Mouse (Mus musculus) heart, embryonic 10.5 days (tissue): ENCODE measurements at regions not wholly inside any gene's neighbourhood (a gene's known extent, or its start where the extent isn't known, plus 50 kb on each side); places are given as distances from the start of the nearest gene placed in this dataset.

Experiments used
- DNase-seq: peaks from one replicate; pipeline ENCODE4 v3.0.0-alpha.2; 2017; ENCODE audit warnings: low spot score
- H3K27ac ChIP-seq: fragments of 300-500 bp; sonication (generic); 2 replicates; pipeline ENCODE4 v1.5.1; 2016; ENCODE audit warnings: mild to moderate bottlenecking
- H3K27me3 ChIP-seq: fragments of 300-500 bp; sonication (generic); 2 replicates; pipeline ENCODE4 v1.6.1; 2016; ENCODE audit warnings: mild to moderate bottlenecking; ENCODE audit not compliant: poor library complexity, insufficient read depth, severe bottlenecking
- H3K36me3 ChIP-seq: fragments of 300-500 bp; sonication (generic); 2 replicates; pipeline ENCODE4 v1.6.1; 2016; ENCODE audit warnings: mild to moderate bottlenecking, moderate library complexity
- H3K4me1 ChIP-seq: fragments of 300-500 bp; sonication (generic); 2 replicates; pipeline ENCODE4 v1.6.1; 2016; ENCODE audit warnings: mild to moderate bottlenecking
- H3K4me3 ChIP-seq: fragments of 300-500 bp; sonication (generic); 2 replicates; pipeline ENCODE4 v1.5.1; 2016; ENCODE audit warnings: mild to moderate bottlenecking, moderate library complexity
- H3K9me3 ChIP-seq: fragments of 300-500 bp; sonication (generic); 2 replicates; pipeline ENCODE4 v1.6.1; 2016; ENCODE audit warnings: mild to moderate bottlenecking, moderate library complexity
- WGBS: fragments of 180-500 bp; shearing (Covaris S2); methylation state at CpG from one replicate; pipeline ENCODE4 v1.1.7; 2016; 5-methylcytosine and 5-hydroxymethylcytosine counted together

DNA sequence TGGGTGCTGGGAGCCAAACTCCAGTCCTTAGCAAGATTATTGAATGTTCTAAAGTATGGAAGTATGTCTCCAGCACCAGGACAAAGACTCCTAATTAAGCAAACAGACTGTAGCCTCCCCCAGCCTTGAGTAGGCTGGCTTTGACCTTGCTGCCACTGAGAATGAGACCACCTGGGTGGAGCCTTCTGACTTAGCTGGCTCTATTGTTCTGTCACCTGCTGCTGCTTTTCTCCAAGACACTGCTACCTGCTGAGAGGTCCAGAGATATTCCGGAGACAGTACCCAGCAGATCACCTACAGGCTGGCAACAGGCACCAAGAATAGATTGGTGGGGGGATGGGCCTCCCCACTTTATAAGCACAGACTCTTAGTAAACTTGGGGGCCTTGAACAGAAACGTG, 247.5 kb upstream of the Pabpc6 start:
- Histone ChIP-seq H3K27ac (no peak overlapping the region), H3K36me3 (no peaks in the 10 kb centered on the region), H3K9me3 (no peaks in the 10 kb centered on the region), H3K4me1 (no peaks in the 10 kb centered on the region; the same call in 1 of the 2 replicates), H3K27me3 (no peaks in the 10 kb centered on the region), H3K4me3 (no peak overlapping the region)
- WGBS, result 21% methylated on average over 2 of the region's 2 CpGs
- no peak for DNase-seq

GRCm38 (mm10) chr17:9910856-9911255, 241.3 kb upstream of the Pabpc6 start:
- Histone ChIP-seq H3K4me1 (peaks cover 7% of the 10 kb centered on the region), H3K27ac (no peak overlapping the region), H3K9me3 (no peaks in the 10 kb centered on the region), H3K27me3 (no peaks in the 10 kb centered on the region), H3K36me3 (no peaks in the 10 kb centered on the region), H3K4me3 (no peak overlapping the region)
- 84% methylated on average over 2 of the region's 2 CpGs for WGBS
- DNase-seq, result no peak

DNA sequence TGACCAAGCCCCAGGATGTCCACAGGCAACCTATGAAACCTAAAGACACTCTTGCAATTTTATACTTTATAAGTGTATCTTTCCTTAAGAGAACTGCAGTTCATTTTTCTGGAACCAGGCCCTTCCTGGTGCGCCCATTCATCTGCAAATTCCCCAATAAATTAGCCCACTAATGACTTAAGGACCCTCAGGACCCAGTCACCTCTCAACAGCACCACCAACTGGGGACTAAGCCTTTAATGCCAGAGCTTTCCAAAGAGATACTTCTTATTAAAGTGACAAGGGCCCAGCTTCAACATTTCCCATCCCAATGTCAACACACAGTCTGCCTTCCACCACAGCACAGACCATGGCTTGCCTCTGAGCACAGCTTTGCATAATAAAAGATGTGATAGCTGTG, 237.6 kb upstream of the Pabpc6 start:
- Histone ChIP-seq H3K4me3 (no peak overlapping the region), H3K36me3 (no peaks in the 10 kb centered on the region), H3K9me3 (no peaks in the 10 kb centered on the region), H3K4me1 (peaks cover 20% of the 10 kb centered on the region), H3K27me3 (no peaks in the 10 kb centered on the region), H3K27ac (no peak overlapping the region)
- DNase-seq, result no peak
- 53% methylated on average over 1 of the region's 1 CpGs for WGBS

DNA sequence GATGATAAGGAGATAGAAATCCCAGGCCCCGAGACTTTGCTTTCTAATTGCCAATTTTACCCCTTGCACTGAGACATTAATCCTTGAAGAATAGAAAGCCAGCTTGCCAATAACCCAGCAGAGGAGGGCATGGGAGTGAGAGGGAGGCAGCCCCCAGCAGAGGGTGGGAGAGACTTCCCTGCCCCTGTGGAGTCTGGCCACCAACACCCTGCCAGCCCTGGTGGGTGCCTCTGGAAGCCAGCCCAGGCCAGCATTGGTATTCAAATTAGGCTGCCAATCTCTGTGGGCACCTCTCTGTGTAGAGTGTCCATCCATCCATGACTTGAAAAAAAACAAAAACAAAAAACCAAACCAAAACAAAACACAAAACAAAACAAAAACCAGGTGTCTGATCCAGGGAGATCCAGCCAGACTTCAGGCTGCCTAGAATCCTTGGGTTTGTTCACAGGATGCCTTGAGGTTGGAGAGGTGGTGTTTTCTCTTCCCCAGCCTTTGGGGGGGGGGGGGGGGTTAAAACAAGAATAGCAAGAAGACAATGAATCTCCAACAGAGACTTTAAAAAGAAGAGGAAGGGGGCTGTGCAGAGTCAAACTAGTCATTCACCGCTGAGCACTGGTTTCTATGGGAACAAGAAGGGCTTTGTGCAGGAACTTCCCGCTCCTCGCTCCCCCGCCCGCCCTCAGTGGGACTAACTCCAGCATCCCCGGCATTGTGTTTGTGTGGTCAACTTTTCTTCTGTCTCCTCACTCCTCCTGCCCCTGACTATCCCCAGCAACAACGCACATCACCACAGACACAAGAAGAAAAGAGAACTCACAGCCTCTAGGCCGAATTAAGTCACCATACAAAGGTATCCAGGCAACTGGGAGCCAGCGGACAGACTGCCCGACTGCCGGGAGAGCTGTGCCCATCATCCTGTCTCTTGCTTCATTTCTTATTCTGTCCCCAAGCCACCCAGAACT, 236.3 kb upstream of the Pabpc6 start:
- DNase-seq, result peak; percentile 83
- no peaks in the 10 kb centered on the region for H3K27me3 ChIP-seq
- peaks cover 20% of the 10 kb centered on the region for H3K4me1 ChIP-seq
- H3K9me3 ChIP-seq, result no peaks in the 10 kb centered on the region
- peak overlapping the region; percentile 78 for H3K27ac ChIP-seq
- WGBS, result 16% methylated on average over 12 of the region's 12 CpGs
- no peaks in the 10 kb centered on the region for H3K36me3 ChIP-seq
- H3K4me3 ChIP-seq, result peak overlapping the region; percentile 50

GRCm38 (mm10) chr17:9904525-9904991, 235.0 kb upstream of the Pabpc6 start:
- DNase-seq, result no peak
- H3K27me3 ChIP-seq, result no peaks in the 10 kb centered on the region
- no peaks in the 10 kb centered on the region for H3K36me3 ChIP-seq
- no peak overlapping the region for H3K4me3 ChIP-seq
- 43% methylated on average over 6 of the region's 6 CpGs for WGBS
- 0 out of 2 replicates have a peak overlapping the region, but pooled peaks have one; percentile 16 for H3K27ac ChIP-seq
- H3K9me3 ChIP-seq, result no peaks in the 10 kb centered on the region
- H3K4me1 ChIP-seq, result peaks cover 20% of the 10 kb centered on the region

GRCm38 (mm10) chr17:9903313-9903712, 233.8 kb upstream of the Pabpc6 start:
- Histone ChIP-seq H3K9me3 (no peaks in the 10 kb centered on the region), H3K4me1 (peaks cover 20% of the 10 kb centered on the region), H3K27ac (no peak overlapping the region), H3K36me3 (no peaks in the 10 kb centered on the region), H3K4me3 (no peak overlapping the region), H3K27me3 (no peaks in the 10 kb centered on the region)
- WGBS, result 80% methylated on average over 4 of the region's 4 CpGs
- no peak for DNase-seq

- Histone ChIP-seq H3K36me3 (no peaks in the 10 kb centered on the region), H3K4me1 (peaks cover 32% of the 10 kb centered on the region), H3K9me3 (no peaks in the 10 kb centered on the region), H3K4me3 (no peak overlapping the region), H3K27ac (peak overlapping the region; percentile 86; the same call in 1 of the 2 replicates), H3K27me3 (no peaks in the 10 kb centered on the region)
- WGBS, result 63% methylated on average over 2 of the region's 2 CpGs
- no peak for DNase-seq
Measured at GRCm38 (mm10) chr17:9896964-9897363, 227.4 kb upstream of the Pabpc6 start.

GRCm38 (mm10) chr17:9895686-9896082, 226.2 kb upstream of the Pabpc6 start:
- WGBS, result 56% methylated on average over 7 of the region's 7 CpGs
- H3K27ac ChIP-seq, result peak overlapping the region; percentile 86

GRCm38 (mm10) chr17:9894828-9895685, 225.5 kb upstream of the Pabpc6 start:
- no peak overlapping the region; the same call in 1 of the 2 replicates for H3K4me3 ChIP-seq
- H3K36me3 ChIP-seq, result no peaks in the 10 kb centered on the region
- peak overlapping the region; percentile 86 for H3K27ac ChIP-seq
- WGBS, result 44% methylated on average over 19 of the region's 19 CpGs
- H3K4me1 ChIP-seq, result peaks cover 36% of the 10 kb centered on the region
- no peaks in the 10 kb centered on the region for H3K9me3 ChIP-seq
- no peaks in the 10 kb centered on the region for H3K27me3 ChIP-seq
- peak; percentile 91 for DNase-seq

More at GRCm38 (mm10) chr17:9895686-9896082, 226.2 kb upstream of the Pabpc6 start:
- H3K9me3 ChIP-seq, result no peaks in the 10 kb centered on the region
- no peaks in the 10 kb centered on the region for H3K27me3 ChIP-seq
- no peak for DNase-seq
- H3K36me3 ChIP-seq, result no peaks in the 10 kb centered on the region
- no peak overlapping the region; the same call in 1 of the 2 replicates for H3K4me3 ChIP-seq
- H3K4me1 ChIP-seq, result peaks cover 36% of the 10 kb centered on the region

- peak overlapping the region; percentile 86; the same call in 1 of the 2 replicates for H3K27ac ChIP-seq
- H3K4me1 ChIP-seq, result peaks cover 44% of the 10 kb centered on the region
- H3K36me3 ChIP-seq, result no peaks in the 10 kb centered on the region
- WGBS, result 45% methylated on average over 6 of the region's 6 CpGs
- peak; percentile 85 for DNase-seq
- H3K9me3 ChIP-seq, result no peaks in the 10 kb centered on the region
- no peaks in the 10 kb centered on the region for H3K27me3 ChIP-seq
- H3K4me3 ChIP-seq, result no peak overlapping the region
Measured at GRCm38 (mm10) chr17:9893966-9894365, 224.4 kb upstream of the Pabpc6 start.

- H3K4me1 ChIP-seq, result peaks cover 51% of the 10 kb centered on the region
- no peak for DNase-seq
- no peak overlapping the region for H3K4me3 ChIP-seq
- no peaks in the 10 kb centered on the region for H3K36me3 ChIP-seq
- H3K27ac ChIP-seq, result peak overlapping the region; percentile 42; the same call in 1 of the 2 replicates
- WGBS, result 86% methylated on average over 5 of the region's 5 CpGs
- no peaks in the 10 kb centered on the region for H3K27me3 ChIP-seq
- H3K9me3 ChIP-seq, result no peaks in the 10 kb centered on the region
Measured at GRCm38 (mm10) chr17:9892776-9893175, 223.3 kb upstream of the Pabpc6 start.

DNA sequence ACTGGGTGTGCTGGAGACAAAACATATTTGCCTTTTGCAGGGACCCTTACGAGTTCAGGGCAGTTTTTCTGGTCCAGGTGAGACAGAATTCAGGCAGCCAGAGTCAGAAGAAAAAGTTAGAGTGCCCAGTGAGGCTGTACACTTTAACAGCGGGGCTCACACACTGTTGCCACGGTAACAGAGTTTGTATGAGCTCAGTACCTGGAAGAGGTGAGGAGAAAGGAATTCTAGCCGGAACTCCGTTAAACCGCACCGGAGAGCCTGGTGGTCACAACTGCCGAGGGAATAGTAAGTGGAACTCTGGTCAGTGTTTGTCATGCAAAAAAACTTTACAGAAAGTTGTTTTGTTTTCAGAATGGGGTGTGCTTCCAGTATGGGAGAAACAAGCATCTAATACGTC, 222.6 kb upstream of the Pabpc6 start:
- peaks cover 48% of the 10 kb centered on the region for H3K4me1 ChIP-seq
- H3K27me3 ChIP-seq, result no peaks in the 10 kb centered on the region
- no peaks in the 10 kb centered on the region for H3K36me3 ChIP-seq
- no peak overlapping the region for H3K27ac ChIP-seq
- H3K4me3 ChIP-seq, result no peak overlapping the region
- no peak for DNase-seq
- 80% methylated on average over 9 of the region's 9 CpGs for WGBS
- H3K9me3 ChIP-seq, result no peaks in the 10 kb centered on the region
